ENCODE assay signal across 15 mouse cellular contexts in the genomic region with DNA sequence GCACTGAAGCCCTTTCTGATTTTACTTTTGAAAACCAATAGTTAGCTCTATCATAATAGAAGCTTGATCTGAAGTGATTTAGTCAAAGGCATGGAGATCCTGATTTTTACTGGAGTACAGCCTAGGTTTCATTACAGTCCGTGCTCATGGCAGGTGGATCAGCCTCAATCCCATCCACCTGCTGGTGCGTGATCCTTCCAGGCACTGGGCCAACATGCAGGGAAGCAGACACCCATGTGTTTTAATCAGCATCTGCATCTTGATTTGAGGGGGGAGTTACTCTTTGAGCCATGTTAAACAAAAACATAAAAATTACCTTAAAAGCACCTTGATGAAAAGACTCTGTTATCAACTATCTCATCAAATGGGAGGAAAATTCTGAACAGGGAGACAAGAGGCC.
"Had no signal": no experiment of that assay in that cellular context is flagged by ENCODE, and none has a peak within 500 bp of the region (broad histone marks: within the 10 kb centered on the region; RNA-seq: fewer than 3 reads in every experiment).

No protein-coding gene starts in this region.

- H3K27me3 ChIP-seq: midbrain, embryonic 12.5 days; neural tube, embryonic 12.5 days; stomach, embryonic 15.5 days had no signal

- H3K4me2 ChIP-seq: lung, embryonic 14.5 days; midbrain, embryonic 12.5 days; neural tube, embryonic 12.5 days; stomach, embryonic 15.5 days had no signal

- H3K9ac ChIP-seq: lung, embryonic 14.5 days; midbrain, embryonic 12.5 days; neural tube, embryonic 12.5 days; stomach, embryonic 15.5 days had no signal

- H3K4me1 ChIP-seq: midbrain, embryonic 10.5 days; midbrain, embryonic 12.5 days; neural tube, embryonic 12.5 days; stomach, embryonic 15.5 days had no signal

- H3K4me3 ChIP-seq: midbrain, embryonic 10.5 days; midbrain, embryonic 12.5 days; neural tube, embryonic 12.5 days; stomach, embryonic 15.5 days had no signal

- ATAC-seq: midbrain, embryonic 16.5 days had no signal

- DNase-seq: lung, adult 18-20 months; lung, embryonic 14.5 days; lung, postnatal 10 days; lung, postnatal 4 days; midbrain, embryonic 14.5 days; right cerebral cortex, postnatal 14 days; thymus, adult 2 months; thymus, postnatal 25 days; thymus, postnatal 4 days had no signal

- H3K36me3 ChIP-seq: midbrain, embryonic 10.5 days; midbrain, embryonic 12.5 days; neural tube, embryonic 12.5 days; stomach, embryonic 15.5 days had no signal

- H3K27ac ChIP-seq: midbrain, embryonic 10.5 days; midbrain, embryonic 12.5 days; neural tube, embryonic 12.5 days; stomach, embryonic 15.5 days; stomach, postnatal 0 days had no signal

- H3K9me3 ChIP-seq: midbrain, embryonic 10.5 days; midbrain, embryonic 12.5 days; neural tube, embryonic 12.5 days; stomach, embryonic 15.5 days had no signal
